Mouse (Mus musculus): ENCODE data around the gene Tmem17. TPM values are rescaled to one million over a fixed set of nuclear protein-coding genes. Genes with fewer than 3 reads are reported as not detected.

Tmem17 gene
- total and polyA plus RNA-seq, 3 experiments: 3.8 to 17.2 (median 7.4) TPM

- Histone ChIP-seq H3K79me2 (replicated peaks; ENCODE audit: control insufficient read depth, extremely low read depth, insufficient read depth, poor library complexity, severe bottlenecking) (no peaks in the 10 kb centered on the region), H3K9me3 (replicated peaks; ENCODE audit: low read length) (no peaks in the 10 kb centered on the region), H3K4me1 (ENCODE audit: control insufficient read depth in 1 of 2, insufficient read depth in 2 of 2) (no peaks in the 10 kb centered on the region), H3K27me3 (replicated peaks) (no peaks in the 10 kb centered on the region), H3K9ac (ENCODE audit: insufficient read depth, low read depth) (no peak overlapping the region), H3K4me2 (ENCODE audit: insufficient read depth, low read depth, poor library complexity, severe bottlenecking) (no peak overlapping the region), H3K4me3 (replicated peaks in 1 of 3; ENCODE audit: low read depth in 2 of 3, low read length in 2 of 3, poor library complexity in 1 of 3) (no peak overlapping the region), H3K27ac (ENCODE audit: insufficient read depth, low read depth) (no peak overlapping the region), H3K36me3 (replicated peaks in 1 of 2; ENCODE audit: control insufficient read depth in 1 of 2, insufficient read depth in 1 of 2, low read length in 1 of 2) (no peaks in the 10 kb centered on the region)
- TF ChIP-seq CHD2 (IDR thresholded peaks at IDR 0.05; ENCODE audit: low read length) (no peak), MAFK (IDR thresholded peaks at IDR 0.05; ENCODE audit: insufficient replicate concordance, low read length) (no peak), USF2 (conservative IDR thresholded peaks at IDR 0.05; ENCODE audit: low read depth, low read length) (no peak), SMC3 (IDR thresholded peaks at IDR 0.05; ENCODE audit: low read depth, low read length) (no peak), NRF1 (IDR thresholded peaks at IDR 0.05; ENCODE audit: low read depth, low read length) (no peak), ZMIZ1 (IDR thresholded peaks at IDR 0.05; ENCODE audit: low read depth, low read length) (no peak), ZC3H11A (IDR thresholded peaks at IDR 0.05; ENCODE audit: low read depth, low read length) (no peak), ZNF384 (IDR thresholded peaks at IDR 0.05; ENCODE audit: low read depth, low read length) (no peak), UBTF (IDR thresholded peaks at IDR 0.05; ENCODE audit: low read depth, low read length) (no peak), PAX5 (IDR thresholded peaks at IDR 0.05; ENCODE audit: low read length) (no peak), TCF12 (IDR thresholded peaks at IDR 0.05; ENCODE audit: low read depth, low read length) (no peak), CTCF (conservative IDR thresholded peaks at IDR 0.05 in 1 of 2, IDR thresholded peaks at IDR 0.05 in 1 of 2; ENCODE audit: low read depth in 2 of 2, low read length in 2 of 2) (no peak), EP300 (IDR thresholded peaks at IDR 0.05; ENCODE audit: low read length) (no peak), RCOR1 (conservative IDR thresholded peaks at IDR 0.05; ENCODE audit: low read depth, low read length) (no peak), BHLHE40 (IDR thresholded peaks at IDR 0.05; ENCODE audit: low read depth, low read length) (no peak), ETS1 (conservative IDR thresholded peaks at IDR 0.05; ENCODE audit: low read depth, low read length) (no peak)
- in situ Hi-C loops (cut with MboI; ENCODE audit: low pct_ligation_motif_present, low pct_unique_long_range_greater_than_20kb, low sequenced_read_pairs): no loop called here
- dilution Hi-C loops (cut with MboI; ENCODE audit: extremely low pct_ligation_motif_present, extremely low pct_unique_long_range_greater_than_20kb, low sequenced_read_pairs): no loop called here
- DNase-seq (ENCODE audit: extremely low read depth): no peak
These were observed 31.9 kb upstream of the Tmem17 start for GRCm38 (mm10) chr11:22479836-22480619.

GRCm38 (mm10) chr11:22481639-22482361, 30.1 kb upstream of the Tmem17 start:
- H3K79me2 ChIP-seq (replicated peaks; ENCODE audit: control insufficient read depth, extremely low read depth, insufficient read depth, poor library complexity, severe bottlenecking): no peaks in the 10 kb centered on the region
- H3K27ac ChIP-seq (ENCODE audit: insufficient read depth, low read depth): no peak overlapping the region
- H3K9me3 ChIP-seq (replicated peaks; ENCODE audit: low read length): no peaks in the 10 kb centered on the region
- H3K9ac ChIP-seq (ENCODE audit: insufficient read depth, low read depth): no peak overlapping the region
- dilution Hi-C loops (cut with MboI; ENCODE audit: extremely low pct_ligation_motif_present, extremely low pct_unique_long_range_greater_than_20kb, low sequenced_read_pairs): no loop called here
- H3K4me1 ChIP-seq (ENCODE audit: control insufficient read depth in 1 of 2, insufficient read depth in 2 of 2): no peaks in the 10 kb centered on the region
- DNase-seq (ENCODE audit: extremely low read depth): no peak
- in situ Hi-C loops (cut with MboI; ENCODE audit: low pct_ligation_motif_present, low pct_unique_long_range_greater_than_20kb, low sequenced_read_pairs): no loop called here
- H3K27me3 ChIP-seq (replicated peaks): no peaks in the 10 kb centered on the region
- H3K4me2 ChIP-seq (ENCODE audit: insufficient read depth, low read depth, poor library complexity, severe bottlenecking): no peak overlapping the region
- H3K4me3 ChIP-seq (replicated peaks in 1 of 3; ENCODE audit: low read depth in 2 of 3, low read length in 2 of 3, poor library complexity in 1 of 3): no peak overlapping the region
- no peaks in the 10 kb centered on the region for H3K36me3 ChIP-seq (replicated peaks in 1 of 2; ENCODE audit: control insufficient read depth in 1 of 2, insufficient read depth in 1 of 2, low read length in 1 of 2)
- TF ChIP-seq ZNF384 (IDR thresholded peaks at IDR 0.05; ENCODE audit: low read depth, low read length) (no peak), MAX (IDR thresholded peaks at IDR 0.05; ENCODE audit: low read length) (no peak), USF1 (IDR thresholded peaks at IDR 0.05; ENCODE audit: low read depth, low read length) (no peak), ETS1 (conservative IDR thresholded peaks at IDR 0.05; ENCODE audit: low read depth, low read length) (no peak)
